Mouse (Mus musculus) right cerebral cortex, adult 2 months (tissue): Measurements from ENCODE around the gene Slc2a12.
A peak's percentile ranks its signal among the peaks of the same experiment; 100 is the strongest.

Experiments used
- DNase-seq, 2 experiments: peaks; one replicate each; pipeline ENCODE4 v3.0.0; 2021 to 2022; ENCODE audit warnings: low spot score in 2 of 2

Gene Slc2a12

GRCm38 (mm10) chr10:22728257-22728656 lies 83.4 kb downstream of the Slc2a12 start:
- no peak for DNase-seq

GRCm38 (mm10) chr10:22730266-22730991 lies 85.6 kb downstream of the Slc2a12 start:
- peak in 1 of 2 experiments; percentile 29 for DNase-seq

GRCm38 (mm10) chr10:22730992-22731271 lies 86.1 kb downstream of the Slc2a12 start:
- no peak for DNase-seq

GRCm38 (mm10) chr10:22731272-22732093 lies 86.7 kb downstream of the Slc2a12 start, which contains the start of gene Tbpl1:
TSS of gene Tbpl1 (minus strand) at chr10:22731938.
- DNase-seq, result peak; percentile 94 to 96

GRCm38 (mm10) chr10:22732181-22732580 lies 87.4 kb downstream of the Slc2a12 start:
- DNase-seq, result peak in 1 of 2 experiments; percentile 3

- no peak for DNase-seq
Observed at GRCm38 (mm10) chr10:22745922-22746321, 101.1 kb downstream of the Slc2a12 start.

- no peak for DNase-seq
Observed at GRCm38 (mm10) chr10:22746334-22747322, 101.8 kb downstream of the Slc2a12 start.

GRCm38 (mm10) chr10:22751175-22751682 lies 106.4 kb downstream of the Slc2a12 start:
- no peak for DNase-seq
